Mouse (Mus musculus) myocyte (in vitro differentiated cells): ENCODE measurements at regions not wholly inside any gene's neighbourhood (a gene's known extent, or its start where the extent isn't known, plus 50 kb on each side); places are given as distances from the start of the nearest gene placed in this dataset.

ENCODE experiments used
- H3K27me3 ChIP-seq: one replicate; pipeline ENCODE4 v1.6.1; 2011; ENCODE audit not compliant: control insufficient read depth, insufficient read depth, insufficient read length
- H3K36me3 ChIP-seq: one replicate; pipeline ENCODE4 v1.6.1; 2011; ENCODE audit not compliant: control insufficient read depth, insufficient read depth
- H3K4me2 ChIP-seq: one replicate; pipeline ENCODE4 v1.6.1; 2011; ENCODE audit warnings: low read depth, control low read depth
- H3K4me3 ChIP-seq: one replicate; pipeline ENCODE4 v1.5.1; 2011; ENCODE audit warnings: mild to moderate bottlenecking, control low read depth, moderate library complexity
- H3K79me2 ChIP-seq: one replicate; pipeline ENCODE4 v1.6.1; 2011; ENCODE audit not compliant: control insufficient read depth, insufficient read depth
- H3ac ChIP-seq: one replicate; pipeline ENCODE4 v1.6.1; 2011; ENCODE audit not compliant: control insufficient read depth, insufficient read length
- CEBPB ChIP-seq: IDR thresholded peaks from 2 replicates; pipeline ENCODE4 v1.6.1; 2011; ENCODE audit warnings: mild to moderate bottlenecking, moderate library complexity; ENCODE audit not compliant: poor library complexity, insufficient read depth, severe bottlenecking
- E2F4 ChIP-seq: IDR thresholded peaks from one replicate; pipeline ENCODE4 v1.6.1; 2011; ENCODE audit warnings: mild to moderate bottlenecking, control low read depth, moderate library complexity; ENCODE audit not compliant: insufficient read depth
- MAX ChIP-seq: IDR thresholded peaks from one replicate; pipeline ENCODE4 v1.6.1; 2011; ENCODE audit warnings: low read depth, mild to moderate bottlenecking, control low read depth
- MYOD1 ChIP-seq, 3 experiments: IDR thresholded peaks; one replicate each; pipeline ENCODE4 v1.6.1; 2011; ENCODE audit warnings: control low read depth in 2 of 3, low read depth in 2 of 3, mild to moderate bottlenecking in 2 of 3, moderate library complexity in 1 of 3; ENCODE audit not compliant: insufficient read length in 2 of 3, control insufficient read depth in 1 of 3
- MYOG ChIP-seq, 3 experiments: IDR thresholded peaks; one replicate each; pipeline ENCODE4 v1.6.1; 2011; ENCODE audit warnings: control low read depth in 2 of 3, low read depth in 2 of 3, mild to moderate bottlenecking in 2 of 3; ENCODE audit not compliant: insufficient read length in 2 of 3, control insufficient read depth in 1 of 3, insufficient read depth in 1 of 3
- POLR2A ChIP-seq: IDR thresholded peaks from one replicate; pipeline ENCODE4 v1.6.1; 2011; ENCODE audit warnings: low read depth, mild to moderate bottlenecking, control low read depth, moderate library complexity; ENCODE audit not compliant: insufficient read length
- POLR2AphosphoS2 ChIP-seq: IDR thresholded peaks from one replicate; pipeline ENCODE4 v1.6.1; 2011; ENCODE audit warnings: low read depth, control low read depth; ENCODE audit not compliant: insufficient read length
- REST ChIP-seq: IDR thresholded peaks from one replicate; pipeline ENCODE4 v1.6.1; 2011; ENCODE audit warnings: mild to moderate bottlenecking, control low read depth, moderate library complexity; ENCODE audit not compliant: insufficient read depth, insufficient read length
- SRF ChIP-seq: IDR thresholded peaks from one replicate; pipeline ENCODE4 v1.6.1; 2011; ENCODE audit warnings: low read depth; ENCODE audit not compliant: control insufficient read depth, insufficient read length
- TCF12 ChIP-seq: IDR thresholded peaks from one replicate; pipeline ENCODE4 v1.6.1; 2011; ENCODE audit warnings: mild to moderate bottlenecking, control low read depth; ENCODE audit not compliant: poor library complexity, insufficient read depth, severe bottlenecking
- TCF3 ChIP-seq: IDR thresholded peaks from one replicate; pipeline ENCODE4 v1.6.1; 2011; ENCODE audit warnings: low read depth, control low read depth; ENCODE audit not compliant: insufficient read length
- USF1 ChIP-seq: IDR thresholded peaks from one replicate; pipeline ENCODE4 v1.6.1; 2011; ENCODE audit warnings: low read depth, mild to moderate bottlenecking, control low read depth, moderate library complexity

GRCm38 (mm10) chr9:61815995-61816394, 98.3 kb downstream of the Rplp1 start:
- H3K36me3 ChIP-seq: no peaks in the 10 kb centered on the region
- no peaks in the 10 kb centered on the region for H3K79me2 ChIP-seq
- no peak overlapping the region for H3ac ChIP-seq
- no peak overlapping the region for H3K4me3 ChIP-seq
- no peak overlapping the region for H3K4me2 ChIP-seq
- TF ChIP-seq CEBPB (no peak), MAX (no peak), SRF (no peak), USF1 (no peak), REST (no peak), MYOD1 (IDR thresholded peaks at IDR 0.05; ENCODE audit: control insufficient read depth in 1 of 3, insufficient read length in 2 of 3, low read depth in 2 of 3) (no peak)
- peaks cover 23% of the 10 kb centered on the region for H3K27me3 ChIP-seq

GRCm38 (mm10) chr9:61813291-61813690, 101.1 kb downstream of the Rplp1 start:
- Histone ChIP-seq H3K36me3 (no peaks in the 10 kb centered on the region), H3K4me2 (no peak overlapping the region), H3ac (no peak overlapping the region), H3K27me3 (peaks cover 8% of the 10 kb centered on the region), H3K79me2 (no peaks in the 10 kb centered on the region), H3K4me3 (no peak overlapping the region)
- TF ChIP-seq POLR2AphosphoS2 (no peak), SRF (no peak), MYOD1 (IDR thresholded peaks at IDR 0.05; ENCODE audit: control insufficient read depth in 1 of 3, insufficient read length in 2 of 3, low read depth in 2 of 3) (no peak), TCF12 (no peak), POLR2A (no peak), MAX (no peak), MYOG (IDR thresholded peaks at IDR 0.05; ENCODE audit: control insufficient read depth in 1 of 3, insufficient read depth in 1 of 3, insufficient read length in 2 of 3, low read depth in 2 of 3) (no peak), USF1 (no peak), REST (no peak), E2F4 (no peak), TCF3 (no peak), CEBPB (no peak)

GRCm38 (mm10) chr9:61812315-61812714, 102.0 kb downstream of the Rplp1 start:
- H3K27me3 ChIP-seq: peaks cover 15% of the 10 kb centered on the region
- no peak for TF ChIP-seq POLR2AphosphoS2
- TF ChIP-seq MYOG (IDR thresholded peaks at IDR 0.05; ENCODE audit: control insufficient read depth in 1 of 3, insufficient read depth in 1 of 3, insufficient read length in 2 of 3, low read depth in 2 of 3): no peak
- TF ChIP-seq USF1: no peak
- TF ChIP-seq MAX: no peak
- TF ChIP-seq CEBPB: no peak
- TF ChIP-seq TCF12: no peak
- no peak for TF ChIP-seq SRF
- no peak for TF ChIP-seq TCF3
- no peak for TF ChIP-seq E2F4
- no peak for TF ChIP-seq MYOD1 (IDR thresholded peaks at IDR 0.05; ENCODE audit: control insufficient read depth in 1 of 3, insufficient read length in 2 of 3, low read depth in 2 of 3)
- no peak for TF ChIP-seq POLR2A
- no peak for TF ChIP-seq REST

GRCm38 (mm10) chr9:61810456-61810855, 103.9 kb downstream of the Rplp1 start:
- Histone ChIP-seq H3K79me2 (no peaks in the 10 kb centered on the region), H3K27me3 (peaks cover 22% of the 10 kb centered on the region), H3ac (no peak overlapping the region), H3K4me3 (no peak overlapping the region), H3K36me3 (no peaks in the 10 kb centered on the region), H3K4me2 (no peak overlapping the region)
- TF ChIP-seq REST: no peak

More at GRCm38 (mm10) chr9:61812315-61812714, 102.0 kb downstream of the Rplp1 start:
- no peak overlapping the region for H3K4me3 ChIP-seq
- no peak overlapping the region for H3K4me2 ChIP-seq
- H3K36me3 ChIP-seq: no peaks in the 10 kb centered on the region
- H3ac ChIP-seq: no peak overlapping the region
- no peaks in the 10 kb centered on the region for H3K79me2 ChIP-seq

- no peaks in the 10 kb centered on the region for H3K79me2 ChIP-seq
- no peaks in the 10 kb centered on the region for H3K36me3 ChIP-seq
- peaks cover 24% of the 10 kb centered on the region for H3K27me3 ChIP-seq
- no peak overlapping the region for H3K4me3 ChIP-seq
- H3ac ChIP-seq: no peak overlapping the region
- no peak for TF ChIP-seq USF1
- TF ChIP-seq SRF: no peak
- TF ChIP-seq POLR2AphosphoS2: no peak
- TF ChIP-seq MYOG (IDR thresholded peaks at IDR 0.05; ENCODE audit: control insufficient read depth in 1 of 3, insufficient read depth in 1 of 3, insufficient read length in 2 of 3, low read depth in 2 of 3): no peak
- no peak for TF ChIP-seq CEBPB
- H3K4me2 ChIP-seq: no peak overlapping the region
Measured at GRCm38 (mm10) chr9:61808351-61809225, 105.8 kb downstream of the Rplp1 start.
